Mouse (Mus musculus): Measurements from ENCODE around the gene Mboat1. TPM values are rescaled to one million over a fixed set of nuclear protein-coding genes. Genes with fewer than 3 reads are reported as not detected.
A peak's percentile ranks its signal among the peaks of the same experiment; 100 is the strongest.

Mboat1 gene
- polyA plus RNA-seq, 1 experiment from 2014 or later, result 3.0 TPM

- H3K9me3 ChIP-seq, result no peaks in the 10 kb centered on the region
- H3K4me2 ChIP-seq (replicated peaks), result no peak overlapping the region
- no peaks in the 10 kb centered on the region for H3K27me3 ChIP-seq
- H3K36me3 ChIP-seq, result no peaks in the 10 kb centered on the region
- peaks cover 10% of the 10 kb centered on the region for H3K4me1 ChIP-seq (replicated peaks)
- H3K4me3 ChIP-seq (replicated peaks), result no peak overlapping the region
- no peak overlapping the region for H3K9ac ChIP-seq (replicated peaks)
- 64% methylated on average over 6 of the region's 6 CpGs for WGBS
- no peak for ATAC-seq
- H3K27ac ChIP-seq, result no peak overlapping the region
Observed at GRCm38 (mm10) chr13:30254421-30254820, 118.1 kb downstream of the Mboat1 start.

DNA sequence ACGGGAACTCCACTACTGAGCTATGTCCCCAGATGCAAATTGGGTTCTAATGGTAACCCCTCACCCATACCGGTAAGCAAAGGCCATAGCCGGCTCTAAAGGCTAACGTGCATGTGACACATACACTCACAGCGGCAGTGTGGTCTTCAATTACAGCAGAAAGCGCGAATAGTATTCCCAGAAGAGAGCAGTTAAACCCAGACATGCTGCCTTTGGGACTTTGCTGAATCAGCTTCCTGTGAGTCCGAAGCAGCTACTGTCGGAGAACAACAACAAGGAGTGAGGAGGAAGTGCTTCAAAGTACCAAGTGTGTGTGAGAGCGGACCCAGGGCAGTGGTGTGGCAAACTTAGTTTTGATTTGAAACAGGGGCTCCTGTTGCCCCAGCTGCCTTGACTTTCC, 122.5 kb downstream of the Mboat1 start:
- H3K36me3 ChIP-seq, result no peaks in the 10 kb centered on the region
- ATAC-seq, result no peak
- H3K9me3 ChIP-seq, result no peaks in the 10 kb centered on the region
- no peak overlapping the region for H3K4me3 ChIP-seq (replicated peaks)
- WGBS, result 69% methylated on average over 10 of the region's 10 CpGs
- no peak overlapping the region for H3K27ac ChIP-seq
- peaks cover 5% of the 10 kb centered on the region for H3K4me1 ChIP-seq (replicated peaks)
- H3K4me2 ChIP-seq (replicated peaks), result no peak overlapping the region
- no peaks in the 10 kb centered on the region for H3K27me3 ChIP-seq
- H3K9ac ChIP-seq (replicated peaks), result no peak overlapping the region

- Histone ChIP-seq H3K9me3 (no peaks in the 10 kb centered on the region), H3K36me3 (no peaks in the 10 kb centered on the region), H3K27me3 (no peaks in the 10 kb centered on the region), H3K4me1 (replicated peaks) (no peaks in the 10 kb centered on the region), H3K4me2 (replicated peaks) (no peak overlapping the region), H3K27ac (no peak overlapping the region), H3K4me3 (replicated peaks) (no peak overlapping the region), H3K9ac (replicated peaks) (no peak overlapping the region)
- WGBS, result 97% methylated on average over 9 of the region's 9 CpGs
- ATAC-seq, result no peak; the same call in 1 of the 2 replicates
Observed at GRCm38 (mm10) chr13:30259326-30259725, 123.0 kb downstream of the Mboat1 start.

- Histone ChIP-seq H3K27me3 (no peaks in the 10 kb centered on the region), H3K9me3 (no peaks in the 10 kb centered on the region), H3K4me1 (replicated peaks) (no peaks in the 10 kb centered on the region), H3K4me3 (replicated peaks) (no peak overlapping the region), H3K27ac (no peak overlapping the region), H3K9ac (replicated peaks) (no peak overlapping the region), H3K36me3 (no peaks in the 10 kb centered on the region), H3K4me2 (replicated peaks) (no peak overlapping the region)
- WGBS, result 11% methylated on average over 8 of the region's 8 CpGs
- peak; percentile 78 for ATAC-seq
Observed at GRCm38 (mm10) chr13:30259912-30260560, 123.7 kb downstream of the Mboat1 start.

- H3K4me2 ChIP-seq (replicated peaks), result no peak overlapping the region
Observed at GRCm38 (mm10) chr13:30263681-30264080, 127.4 kb downstream of the Mboat1 start.

DNA sequence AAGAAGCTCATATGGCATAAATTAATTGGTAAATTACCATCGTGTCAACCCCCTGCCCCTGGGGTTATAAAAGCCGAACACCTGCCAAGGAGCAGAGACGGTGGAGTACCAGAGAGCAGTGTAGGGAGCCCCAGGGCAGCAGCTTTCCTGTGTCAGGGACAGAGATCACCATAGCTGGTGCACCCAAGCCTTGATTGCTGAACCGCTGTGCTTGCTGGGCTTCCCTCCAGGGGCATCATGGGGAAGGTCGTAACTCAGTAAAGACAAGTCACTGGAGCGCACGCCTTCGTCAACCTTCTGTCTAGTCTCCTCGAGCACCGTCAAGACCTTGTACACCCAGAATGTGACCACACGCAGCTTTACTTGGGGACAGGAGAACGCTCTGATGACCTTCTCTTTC, 128.0 kb downstream of the Mboat1 start:
- 77% methylated on average over 12 of the region's 12 CpGs for WGBS
- Histone ChIP-seq H3K9me3 (peaks cover 5% of the 10 kb centered on the region; the same call in 1 of the 2 replicates), H3K27ac (no peak overlapping the region), H3K4me2 (replicated peaks) (no peak overlapping the region), H3K4me1 (replicated peaks) (no peaks in the 10 kb centered on the region), H3K27me3 (no peaks in the 10 kb centered on the region), H3K9ac (replicated peaks) (no peak overlapping the region), H3K36me3 (no peaks in the 10 kb centered on the region), H3K4me3 (replicated peaks) (no peak overlapping the region)
- ATAC-seq, result no peak

More at GRCm38 (mm10) chr13:30263681-30264080, 127.4 kb downstream of the Mboat1 start:
- Histone ChIP-seq H3K4me3 (replicated peaks) (no peak overlapping the region), H3K36me3 (no peaks in the 10 kb centered on the region), H3K4me1 (replicated peaks) (no peaks in the 10 kb centered on the region), H3K27me3 (no peaks in the 10 kb centered on the region), H3K27ac (no peak overlapping the region), H3K9me3 (peaks cover 5% of the 10 kb centered on the region; the same call in 1 of the 2 replicates), H3K9ac (replicated peaks) (no peak overlapping the region)
- no peak for ATAC-seq
- 89% methylated on average over 2 of the region's 2 CpGs for WGBS

GRCm38 (mm10) chr13:30264765-30265164, 128.5 kb downstream of the Mboat1 start:
- no peaks in the 10 kb centered on the region for H3K36me3 ChIP-seq
- H3K4me1 ChIP-seq (replicated peaks), result no peaks in the 10 kb centered on the region
- H3K9me3 ChIP-seq, result peaks cover 5% of the 10 kb centered on the region; the same call in 1 of the 2 replicates
- WGBS, result 70% methylated on average over 5 of the region's 5 CpGs
- no peak overlapping the region for H3K4me2 ChIP-seq (replicated peaks)
- H3K27ac ChIP-seq, result no peak overlapping the region
- H3K9ac ChIP-seq (replicated peaks), result no peak overlapping the region
- H3K27me3 ChIP-seq, result no peaks in the 10 kb centered on the region
- no peak for ATAC-seq
- no peak overlapping the region for H3K4me3 ChIP-seq (replicated peaks)

DNA sequence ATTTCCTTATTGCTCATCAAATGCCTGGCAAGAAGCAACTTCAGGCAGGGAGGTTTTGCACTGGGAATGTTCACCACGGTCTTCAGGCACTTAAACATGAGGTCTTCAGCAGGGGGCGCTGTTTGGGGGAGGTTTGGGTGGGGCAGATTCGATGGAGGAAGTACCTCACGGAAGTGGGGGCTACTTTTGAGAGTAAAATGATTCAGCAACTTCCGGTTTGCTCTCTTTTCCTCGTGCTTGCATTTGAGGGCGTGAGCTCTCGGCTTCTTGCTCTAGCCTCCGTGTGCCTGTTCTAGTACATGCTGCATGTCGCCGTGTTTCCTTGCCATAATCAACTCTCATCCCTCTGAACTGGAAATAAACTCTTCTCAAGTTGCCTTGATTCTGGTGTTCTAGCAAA, 129.7 kb downstream of the Mboat1 start:
- no peaks in the 10 kb centered on the region for H3K27me3 ChIP-seq
- no peaks in the 10 kb centered on the region for H3K36me3 ChIP-seq
- no peak overlapping the region for H3K4me3 ChIP-seq (replicated peaks)
- WGBS, result 94% methylated on average over 11 of the region's 11 CpGs
- peaks cover 5% of the 10 kb centered on the region; the same call in 1 of the 2 replicates for H3K9me3 ChIP-seq
- H3K4me2 ChIP-seq (replicated peaks), result no peak overlapping the region
- H3K9ac ChIP-seq (replicated peaks), result no peak overlapping the region
- no peak overlapping the region for H3K27ac ChIP-seq
- H3K4me1 ChIP-seq (replicated peaks), result no peaks in the 10 kb centered on the region
- ATAC-seq, result no peak

DNA sequence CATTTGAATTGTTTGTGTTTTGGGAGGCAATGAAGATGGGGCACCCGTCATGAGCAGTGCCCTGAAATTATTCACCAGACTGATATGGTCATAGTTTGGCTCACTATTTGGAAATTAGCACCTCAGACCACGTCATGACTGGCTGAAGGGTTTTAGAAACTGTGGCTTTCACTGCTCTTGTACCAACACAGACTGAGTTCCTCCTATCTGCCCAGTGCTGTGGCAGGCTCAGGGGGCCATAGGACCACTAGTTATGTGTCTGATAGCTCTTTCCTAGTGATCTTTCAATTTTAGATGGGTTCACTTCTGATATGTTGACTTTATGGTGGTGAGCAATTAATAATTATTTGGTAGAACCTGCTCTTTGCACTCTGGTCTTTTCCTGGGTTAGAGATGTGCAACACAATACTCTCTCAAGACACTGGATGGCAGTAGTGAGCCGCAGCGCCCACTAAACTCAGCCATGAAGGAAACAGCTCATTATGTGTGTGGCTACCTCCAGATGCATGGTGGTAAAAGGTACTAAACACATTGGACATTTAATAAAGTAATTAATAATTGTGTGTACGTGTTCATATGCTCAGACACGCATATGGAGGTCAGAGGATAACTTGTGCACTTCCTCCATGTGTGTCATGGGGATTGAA, 135.9 kb downstream of the Mboat1 start:
- H3K9ac ChIP-seq (replicated peaks), result no peak overlapping the region

More for the DNA sequence above, 135.9 kb downstream of the Mboat1 start:
- Histone ChIP-seq H3K27ac (no peak overlapping the region), H3K4me3 (replicated peaks) (no peak overlapping the region), H3K4me2 (replicated peaks) (no peak overlapping the region), H3K36me3 (no peaks in the 10 kb centered on the region), H3K27me3 (no peaks in the 10 kb centered on the region), H3K9me3 (no peaks in the 10 kb centered on the region), H3K4me1 (replicated peaks) (no peaks in the 10 kb centered on the region)
- WGBS, result 21% methylated on average over 6 of the region's 6 CpGs
- peak; percentile 67 for ATAC-seq

Other genes starting within 250 kb of the Mboat1 start
- 7.0 and 7.6 TPM in 2 replicates for gene E2f3, start 150.4 kb upstream of the Mboat1 start, polyA plus RNA-seq (2015; fragmentation: Nextera tagmentation; extraction: Ambion mirVana)
- gene Agtr1a, start 200.0 kb downstream of the Mboat1 start, polyA plus RNA-seq (2015; fragmentation: Nextera tagmentation; extraction: Ambion mirVana), result 0.36 and 0.58 TPM in 2 replicates

Measured in midbrain, embryonic 13.5 days (tissue).